Mouse (Mus musculus) stomach, postnatal 0 days (tissue): ENCODE measurements at regions not wholly inside any gene's neighbourhood (a gene's known extent, or its start where the extent isn't known, plus 50 kb on each side); places are given as distances from the start of the nearest gene placed in this dataset.

Source experiments
- ATAC-seq: fragments of 200-750 bp; cut with Nextera tagmentation; 2 replicates; pipeline ENCODE4 v1.8.0; 2017; ENCODE audit not compliant: low FRiP score, low TSS enrichment
- DNase-seq: peaks from one replicate; pipeline ENCODE4 v3.0.0-alpha.2; 2016; ENCODE audit warnings: low spot score
- H3K27ac ChIP-seq: fragments of 300-500 bp; sonication (generic); replicated peaks from 2 replicates; pipeline ENCODE4 v1.5.1; 2014; ENCODE audit warnings: mild to moderate bottlenecking, control low read depth
- H3K27me3 ChIP-seq: fragments of 300-500 bp; sonication (generic); 2 replicates; pipeline ENCODE4 v1.6.1; 2014; ENCODE audit warnings: low read length; ENCODE audit not compliant: control insufficient read depth, insufficient read depth
- H3K36me3 ChIP-seq: fragments of 300-500 bp; sonication (generic); 2 replicates; pipeline ENCODE4 v1.6.1; 2014; ENCODE audit warnings: low read length, mixed read lengths; ENCODE audit not compliant: control insufficient read depth, insufficient read depth
- H3K4me1 ChIP-seq: fragments of 300-500 bp; sonication (generic); replicated peaks from 2 replicates; pipeline ENCODE4 v1.6.1; 2014; ENCODE audit warnings: antibody characterized with exemption; ENCODE audit not compliant: control insufficient read depth, insufficient read depth
- H3K4me2 ChIP-seq: fragments of 300-500 bp; sonication (generic); replicated peaks from 2 replicates; pipeline ENCODE4 v1.6.1; 2014; ENCODE audit warnings: low read depth, mild to moderate bottlenecking, control low read depth, moderate library complexity
- H3K4me3 ChIP-seq: fragments of 300-500 bp; sonication (generic); 2 replicates; pipeline ENCODE4 v1.5.1; 2014; ENCODE audit warnings: low read depth, low read length, control low read depth
- H3K9ac ChIP-seq: fragments of 300-500 bp; sonication (generic); 2 replicates; pipeline ENCODE4 v1.6.1; 2014; ENCODE audit warnings: mild to moderate bottlenecking, low read length, control low read depth, mixed read lengths
- H3K9me3 ChIP-seq: fragments of 300-500 bp; sonication (generic); 2 replicates; pipeline ENCODE4 v1.6.1; 2016; ENCODE audit warnings: low read length; ENCODE audit not compliant: control insufficient read depth
- CTCF ChIP-seq: IDR thresholded peaks from 2 replicates; pipeline ENCODE4 v1.5.1; 2016; ENCODE audit warnings: antibody characterized with exemption, low read depth, mild to moderate bottlenecking, moderate library complexity
- EP300 ChIP-seq: optimal IDR thresholded peaks from 2 replicates; pipeline ENCODE3; 2016; ENCODE audit warnings: antibody characterized with exemption
- WGBS: fragments of 180-500 bp; shearing (Covaris S2); extraction: QIAGEN DNeasy Blood & Tissue Kit; methylation state at CpG from one replicate; pipeline ENCODE4 v1.1.7; 2014; 5-methylcytosine and 5-hydroxymethylcytosine counted together

GRCm38 (mm10) chr9:61175381-61175780 lies 196.8 kb upstream of the Tle3 start:
- no peaks in the 10 kb centered on the region for H3K4me1 ChIP-seq
- no peak overlapping the region for H3K9ac ChIP-seq
- no peak overlapping the region for H3K4me2 ChIP-seq
- no peak for DNase-seq
- TF ChIP-seq EP300, result no peak
- no peak for TF ChIP-seq CTCF
- WGBS, result 96% methylated on average over 2 of the region's 2 CpGs
- H3K27ac ChIP-seq, result no peak overlapping the region
- ATAC-seq, result no peak
- H3K36me3 ChIP-seq, result no peaks in the 10 kb centered on the region
- no peak overlapping the region for H3K4me3 ChIP-seq
- no peaks in the 10 kb centered on the region for H3K9me3 ChIP-seq
- H3K27me3 ChIP-seq, result no peaks in the 10 kb centered on the region

DNA sequence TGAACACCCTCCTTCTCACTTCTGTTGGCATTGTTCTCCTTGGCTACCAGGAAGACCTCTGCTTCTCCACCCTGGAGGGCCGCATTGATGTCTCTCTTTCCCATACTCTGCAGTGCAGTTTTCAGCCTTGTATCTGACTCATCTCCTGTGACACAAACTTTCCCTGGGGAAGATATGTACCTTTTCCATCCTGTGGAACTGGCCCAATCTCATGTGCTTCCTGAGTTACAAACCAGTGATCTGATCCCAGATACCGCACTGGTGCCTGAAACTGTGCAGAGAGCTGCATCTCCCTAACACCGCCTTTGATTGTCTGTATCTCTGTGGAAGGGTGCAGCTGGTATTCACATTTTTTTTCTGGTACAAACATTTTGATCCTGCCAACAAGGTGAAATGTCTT lies 195.3 kb upstream of the Tle3 start:
- TF ChIP-seq CTCF, result no peak
- no peak for TF ChIP-seq EP300
- no peaks in the 10 kb centered on the region for H3K27me3 ChIP-seq
- 96% methylated on average over 3 of the region's 3 CpGs for WGBS
- no peak overlapping the region for H3K4me3 ChIP-seq
- no peak overlapping the region for H3K27ac ChIP-seq
- no peak for DNase-seq
- no peak for ATAC-seq
- no peak overlapping the region for H3K9ac ChIP-seq
- H3K36me3 ChIP-seq, result no peaks in the 10 kb centered on the region
- H3K9me3 ChIP-seq, result no peaks in the 10 kb centered on the region
- no peaks in the 10 kb centered on the region for H3K4me1 ChIP-seq
- no peak overlapping the region for H3K4me2 ChIP-seq

- DNase-seq (no peak), ATAC-seq (no peak)
- Histone ChIP-seq H3K36me3 (no peaks in the 10 kb centered on the region), H3K9ac (no peak overlapping the region), H3K27me3 (no peaks in the 10 kb centered on the region), H3K9me3 (no peaks in the 10 kb centered on the region), H3K4me1 (no peaks in the 10 kb centered on the region), H3K4me2 (no peak overlapping the region), H3K27ac (no peak overlapping the region), H3K4me3 (no peak overlapping the region)
- TF ChIP-seq EP300 (no peak), CTCF (no peak)
- WGBS, result 70% methylated on average over 8 of the region's 8 CpGs
Measured at GRCm38 (mm10) chr9:61186541-61187420, 185.4 kb upstream of the Tle3 start.

DNA sequence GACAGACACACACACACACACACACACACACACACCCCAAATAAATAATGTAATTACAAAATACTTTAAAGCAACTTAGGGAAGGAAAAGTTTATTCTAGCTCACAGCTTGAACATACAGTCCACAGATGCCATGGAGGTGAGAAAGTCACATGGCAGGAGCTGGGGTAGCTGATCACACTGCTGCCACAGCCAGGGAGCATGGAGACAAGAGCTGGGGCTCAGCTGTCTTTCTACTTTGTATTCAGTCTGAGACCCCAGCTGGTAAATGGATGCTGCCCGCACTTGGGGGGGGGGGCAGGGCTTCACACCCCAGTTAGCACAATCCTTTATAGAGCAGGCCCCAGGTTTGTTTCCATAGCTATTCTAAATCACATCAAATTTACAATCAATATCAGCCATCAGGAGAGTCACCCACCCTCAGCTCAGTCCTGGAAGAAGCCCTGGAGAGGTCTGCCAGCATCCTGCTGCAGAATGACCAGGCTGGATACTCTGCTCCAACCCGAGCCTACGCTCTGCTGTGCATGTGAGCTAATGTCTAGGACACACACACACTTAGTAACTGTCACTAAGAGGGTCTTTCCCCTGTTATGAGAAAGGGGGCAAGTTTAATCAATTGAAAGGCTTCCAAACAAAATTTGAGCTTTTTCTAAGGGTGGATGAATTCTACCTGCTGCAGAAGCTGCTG lies 184.3 kb upstream of the Tle3 start:
- no peak for TF ChIP-seq EP300
- no peak for TF ChIP-seq CTCF
- Histone ChIP-seq H3K36me3 (no peaks in the 10 kb centered on the region), H3K9me3 (no peaks in the 10 kb centered on the region), H3K4me1 (no peaks in the 10 kb centered on the region), H3K27ac (no peak overlapping the region), H3K27me3 (no peaks in the 10 kb centered on the region), H3K4me2 (no peak overlapping the region), H3K4me3 (no peak overlapping the region), H3K9ac (no peak overlapping the region)
- no peak for ATAC-seq
- WGBS, result 80% methylated on average over 3 of the region's 3 CpGs
- DNase-seq, result no peak

- Histone ChIP-seq H3K36me3 (no peaks in the 10 kb centered on the region), H3K27ac (no peak overlapping the region), H3K4me1 (no peaks in the 10 kb centered on the region), H3K9me3 (no peaks in the 10 kb centered on the region), H3K9ac (no peak overlapping the region), H3K27me3 (no peaks in the 10 kb centered on the region), H3K4me2 (no peak overlapping the region), H3K4me3 (no peak overlapping the region)
- TF ChIP-seq CTCF (no peak), EP300 (no peak)
- peak; percentile 84 for ATAC-seq
- peak; percentile 73 for DNase-seq
- WGBS, result 75% methylated on average over 8 of the region's 8 CpGs
Measured at GRCm38 (mm10) chr9:61189295-61189694, 182.9 kb upstream of the Tle3 start.
